Mouse (Mus musculus): Measurements from ENCODE around the gene Ppm1m.

- TF ChIP-seq TAL1 (IDR thresholded peaks at IDR 0.05; ENCODE audit: low read length): no peak
- no peak for TF ChIP-seq GATA1 (IDR thresholded peaks at IDR 0.05; ENCODE audit: low read length)
Observed at GRCm38 (mm10) chr9:106216971-106217370, 17.4 kb upstream of the Ppm1m start.
